Mouse (Mus musculus) midbrain, postnatal 0 days (tissue): ENCODE results near the gene Gm3411. TPM values are rescaled to one million over a fixed set of nuclear protein-coding genes. Genes with fewer than 3 reads are reported as not detected.
"Not testable (repeated sequence)": the region's sequence is repeated elsewhere in the genome, so short reads cannot be mapped to it uniquely, and the experiment has no call there.

Source experiments
- ATAC-seq: fragments of 200-750 bp; cut with Nextera tagmentation; 2 replicates; pipeline ENCODE4 v1.8.0; 2017; ENCODE audit warnings: moderate number of reproducible peaks, mild to moderate bottlenecking, moderate TSS enrichment, moderate library complexity; ENCODE audit not compliant: low FRiP score
- DNase-seq: peaks from one replicate; pipeline ENCODE4 v3.0.0-alpha.2; 2015; ENCODE audit warnings: low spot score
- H3K27ac ChIP-seq: fragments of 300-500 bp; sonication (generic); 2 replicates; pipeline ENCODE4 v1.5.1; 2014; ENCODE audit warnings: low read depth, mild to moderate bottlenecking, low read length, mixed read lengths
- H3K27me3 ChIP-seq: fragments of 300-500 bp; sonication (generic); 2 replicates; pipeline ENCODE4 v1.6.1; 2014; ENCODE audit warnings: low read length, control low read depth, mixed read lengths; ENCODE audit not compliant: insufficient read depth
- H3K36me3 ChIP-seq: fragments of 300-500 bp; sonication (generic); 2 replicates; pipeline ENCODE4 v1.6.1; 2014; ENCODE audit warnings: low read length, control low read depth, mixed read lengths; ENCODE audit not compliant: insufficient read depth
- H3K4me1 ChIP-seq: fragments of 300-500 bp; sonication (generic); 2 replicates; pipeline ENCODE4 v1.6.1; 2014; ENCODE audit warnings: mild to moderate bottlenecking, control low read depth, antibody characterized with exemption, low read length, mixed read lengths; ENCODE audit not compliant: insufficient read depth
- H3K4me2 ChIP-seq: fragments of 300-500 bp; sonication (generic); 2 replicates; pipeline ENCODE4 v1.6.1; 2014; ENCODE audit warnings: low read depth, mild to moderate bottlenecking, low read length, mixed read lengths; ENCODE audit not compliant: poor library complexity, severe bottlenecking
- H3K4me3 ChIP-seq: fragments of 300-500 bp; sonication (generic); 2 replicates; pipeline ENCODE4 v1.5.1; 2014; ENCODE audit warnings: low read depth, mild to moderate bottlenecking, low read length, moderate library complexity
- H3K9ac ChIP-seq: fragments of 300-500 bp; sonication (generic); replicated peaks from 2 replicates; pipeline ENCODE4 v1.6.1; 2014; ENCODE audit warnings: mild to moderate bottlenecking, low read length, moderate library complexity, mixed read lengths; ENCODE audit not compliant: poor library complexity, severe bottlenecking
- H3K9me3 ChIP-seq: fragments of 300-500 bp; sonication (generic); 2 replicates; pipeline ENCODE4 v1.6.1; 2016; ENCODE audit warnings: low read length, control low read depth
- WGBS: fragments of 180-500 bp; shearing (Covaris S2); extraction: QIAGEN DNeasy Blood & Tissue Kit; methylation state at CpG from one replicate; pipeline ENCODE4 v1.1.7; 2014; 5-methylcytosine and 5-hydroxymethylcytosine counted together
- polyA plus RNA-seq: library from polyadenylated mRNA; unstranded; fragments of >200 nt; fragmentation: Nextera tagmentation; extraction: Ambion mirVana; gene quantifications from 2 replicates; pipeline ENCODE4 v1.2.1, GENCODE M21; 2015
- total RNA-seq: library from RNA; depleted of rRNA; stranded (reverse); fragments of >200 nt; gene quantifications from 2 replicates; pipeline ENCODE4 v1.2.3, GENCODE M21; 2014; rRNA removed

The Gm3411 gene
- total RNA-seq, result 2.6 and 5.8 TPM in 2 replicates
- polyA plus RNA-seq, result 10.2 and 10.3 TPM in 2 replicates

DNA sequence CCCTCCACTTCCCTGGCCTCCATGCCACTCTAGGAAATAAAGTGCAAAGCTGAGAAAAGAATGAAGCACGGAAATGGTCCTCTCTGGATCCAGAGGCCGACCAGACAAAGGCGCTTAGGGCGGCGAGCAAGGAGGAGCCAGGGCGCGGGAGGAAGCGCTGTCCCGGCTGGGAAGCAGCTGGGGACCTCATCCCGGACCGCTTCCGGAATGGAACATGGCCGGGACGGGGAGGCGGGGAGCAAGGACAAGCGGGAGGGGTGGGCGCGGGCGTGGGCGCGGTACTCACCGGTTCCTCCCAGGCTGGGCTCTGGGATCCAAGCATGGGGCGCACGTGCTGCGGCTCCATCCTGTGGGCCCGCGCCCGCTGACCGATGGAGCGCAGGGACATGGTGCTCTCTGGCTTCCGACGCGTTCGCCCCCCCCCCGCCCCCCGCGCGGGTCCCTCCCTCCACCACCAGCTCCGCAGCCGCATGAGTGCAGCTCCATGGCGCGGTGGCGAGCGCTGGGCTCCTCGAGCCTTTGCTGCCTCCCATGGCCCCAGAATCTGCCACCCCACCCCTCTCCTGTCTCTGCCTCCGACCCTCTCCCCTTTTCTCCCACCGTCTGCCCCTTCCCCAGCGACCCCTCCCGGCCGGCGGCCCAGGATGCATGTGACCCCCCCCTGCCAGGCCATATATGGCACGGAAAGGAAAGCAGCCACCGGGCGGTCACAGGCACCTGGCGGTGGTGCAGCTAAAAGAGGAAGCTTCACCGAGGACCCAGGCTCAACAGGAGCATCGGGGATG, at the start of gene Gm3411:
TSS of gene Gm3411 (minus strand) at position 320 of the 785 bp plus-strand sequence.
- H3K9me3 ChIP-seq, H3K27ac ChIP-seq, H3K4me1 ChIP-seq, H3K36me3 ChIP-seq, ATAC-seq, H3K27me3 ChIP-seq: not testable (repeated sequence)
- peak within 1 kb of the TSS; percentile 44; the same call in 1 of the 2 replicates for H3K9ac ChIP-seq
- H3K4me3 ChIP-seq, result peak within 1 kb of the TSS; percentile 48
- 2% methylated on average over 46 of the region's 57 CpGs for WGBS
- DNase-seq, result peak; percentile 5
- peak within 1 kb of the TSS; percentile 46; the same call in 1 of the 2 replicates for H3K4me2 ChIP-seq

DNA sequence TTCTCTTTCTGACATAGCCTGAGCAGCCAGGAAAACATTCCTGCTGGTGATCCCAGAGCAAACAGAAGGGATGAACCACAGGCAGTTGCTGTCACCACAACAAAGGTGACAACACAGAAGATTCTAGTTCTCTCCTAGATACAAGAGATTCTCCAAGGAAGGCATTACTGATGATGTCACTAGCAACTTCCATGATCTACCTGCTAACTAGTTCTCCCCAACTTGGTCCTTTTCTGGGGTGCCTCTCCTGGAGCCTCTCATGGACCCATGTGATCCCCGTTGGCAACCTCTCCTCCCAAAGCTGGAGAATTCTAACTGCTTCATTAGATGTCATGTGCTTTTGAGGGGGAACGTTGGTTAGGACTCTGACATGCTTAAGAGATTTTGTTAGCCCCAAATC, 17.7 kb upstream of the Gm3411 start, which contains the start of gene Gm21103:
TSS of gene Gm21103 (minus strand) at position 101 of the 400 bp plus-strand sequence.
- not testable (repeated sequence) for H3K9me3 ChIP-seq, H3K27me3 ChIP-seq, H3K4me1 ChIP-seq, H3K9ac ChIP-seq, H3K36me3 ChIP-seq, H3K27ac ChIP-seq, ATAC-seq, H3K4me2 ChIP-seq, DNase-seq, H3K4me3 ChIP-seq
- WGBS, result 81% methylated on average over 2 of the region's 2 CpGs

DNA sequence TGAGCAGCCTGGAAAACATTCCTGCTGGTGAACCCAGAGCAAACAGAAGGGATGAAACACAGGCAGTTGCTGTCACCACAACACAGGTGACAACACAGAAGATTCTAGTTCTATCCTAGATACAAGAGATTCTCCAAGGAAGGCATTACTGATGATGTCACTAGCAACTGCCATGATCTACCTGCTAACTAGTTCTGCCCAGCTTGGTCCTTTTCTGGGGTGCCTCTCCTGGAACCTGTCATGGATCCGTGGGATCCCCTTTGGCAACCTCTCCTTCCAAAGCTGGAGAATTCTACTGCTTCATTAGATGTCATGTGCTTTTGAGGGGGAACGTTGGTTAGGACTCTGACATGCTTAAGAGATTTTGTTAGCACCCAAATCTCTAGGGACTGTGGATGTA, 67.9 kb downstream of the Gm3411 start, which contains the start of gene Gm21560:
TSS of gene Gm21560 (minus strand) at position 101 of the 400 bp plus-strand sequence.
- ATAC-seq, result not testable (repeated sequence)
- WGBS, result 54% methylated on average over 1 of the region's 2 CpGs

More for the DNA sequence above, 67.9 kb downstream of the Gm3411 start, which contains the start of gene Gm21560:
- DNase-seq, H3K9me3 ChIP-seq, H3K36me3 ChIP-seq, H3K4me3 ChIP-seq, H3K9ac ChIP-seq, H3K27ac ChIP-seq, H3K4me2 ChIP-seq, H3K27me3 ChIP-seq, H3K4me1 ChIP-seq: not testable (repeated sequence)

Other genes starting within 250 kb of the Gm3411 start
- gene Gm6337, start 229.0 kb downstream of the Gm3411 start, total RNA-seq, result not detected in 2 replicates
- gene Gm6337, start 229.0 kb downstream of the Gm3411 start, polyA plus RNA-seq, result not detected in 2 replicates
- gene Gm8206, start 193.3 kb downstream of the Gm3411 start, total RNA-seq, result 4.4 and 5.6 TPM in 2 replicates
- gene Gm8206, start 193.3 kb downstream of the Gm3411 start, polyA plus RNA-seq, result 5.9 and 6.7 TPM in 2 replicates
- 4.5 and 5.1 TPM in 2 replicates for gene Gm3468, start 178.6 kb downstream of the Gm3411 start, total RNA-seq
- 6.9 and 7.4 TPM in 2 replicates for gene Gm3468, start 178.6 kb downstream of the Gm3411 start, polyA plus RNA-seq
- gene Gm3476, start 161.4 kb downstream of the Gm3411 start, total RNA-seq, result not detected in 2 replicates
- not detected in 2 replicates for gene Gm3476, start 161.4 kb downstream of the Gm3411 start, polyA plus RNA-seq
- not detected in 2 replicates for gene Gm21560, start 68.0 kb downstream of the Gm3411 start, total RNA-seq
- not detected in 2 replicates for gene Gm21560, start 68.0 kb downstream of the Gm3411 start, polyA plus RNA-seq
- not detected in 2 replicates for gene Gm21103, start 17.6 kb upstream of the Gm3411 start, total RNA-seq
- gene Gm21103, start 17.6 kb upstream of the Gm3411 start, polyA plus RNA-seq, result 0.23 TPM in 1 of 2 replicates, not detected in the other
- not detected in 2 replicates for gene Gm3618, start 56.4 kb upstream of the Gm3411 start, total RNA-seq
- not detected in 2 replicates for gene Gm3618, start 56.4 kb upstream of the Gm3411 start, polyA plus RNA-seq
- gene Gm16440, start 103.1 kb upstream of the Gm3411 start, total RNA-seq, result not detected in 2 replicates
- not detected in 2 replicates for gene Gm16440, start 103.1 kb upstream of the Gm3411 start, polyA plus RNA-seq
- gene Gm3591, start 125.2 kb upstream of the Gm3411 start, total RNA-seq, result 6.5 and 8.1 TPM in 2 replicates
- 7.9 and 8.2 TPM in 2 replicates for gene Gm3591, start 125.2 kb upstream of the Gm3411 start, polyA plus RNA-seq
- gene Gm3594, start 157.4 kb upstream of the Gm3411 start, total RNA-seq, result not detected in 2 replicates
- gene Gm3594, start 157.4 kb upstream of the Gm3411 start, polyA plus RNA-seq, result not detected in 2 replicates